7 mouse cellular contexts compared by ENCODE assay signal in genomic region chr3:127625701-127626399, GRCm38 (mm10). TPM values are rescaled to one million over a fixed set of nuclear protein-coding genes. Genes with fewer than 3 reads are reported as not detected.
DNase-seq lines count a peak whose midpoint lies in the region; ATAC-seq and TF ChIP-seq lines count a peak whose summit lies in the region.

No protein-coding gene starts in this region.

- H3ac ChIP-seq in C2C12 (ENCODE audit: control insufficient read depth, insufficient read length, low read depth), result no peak overlapping the region

- H3K36me3 ChIP-seq in C2C12 (ENCODE audit: control insufficient read depth, insufficient read depth) (no peaks in the 10 kb centered on the region), G1E (replicated peaks) (no peaks in the 10 kb centered on the region)
- no peaks in the 10 kb centered on the region for H3K36me3 ChIP-seq in forebrain, embryonic 14.5 days (ENCODE audit: control insufficient read depth, insufficient read depth, low read length)
- H3K36me3 ChIP-seq in limb, embryonic 11.5 days (ENCODE audit: control insufficient read depth, insufficient read depth, low read length), result no peaks in the 10 kb centered on the region
- no peaks in the 10 kb centered on the region for H3K36me3 ChIP-seq in neural tube, embryonic 11.5 days (ENCODE audit: control insufficient read depth, insufficient read depth, low read length)

- peak overlapping the region; percentile 85 for H3K27ac ChIP-seq in forebrain, embryonic 14.5 days (ENCODE audit: low read depth, low read length)
- no peak overlapping the region for H3K27ac ChIP-seq in limb, embryonic 11.5 days (replicated peaks; ENCODE audit: low read depth, low read length)
- H3K27ac ChIP-seq in neural tube, embryonic 11.5 days (ENCODE audit: low read depth, low read length), result no peak overlapping the region

- TF ChIP-seq CTCF in C2C12 (IDR thresholded peaks at IDR 0.05; ENCODE audit: control insufficient read depth, insufficient read depth, insufficient read length) (peak; percentile 58), G1E (IDR thresholded peaks at IDR 0.05; ENCODE audit: low read depth, low read length) (no peak)

- H3K79me2 ChIP-seq in C2C12 (ENCODE audit: control insufficient read depth, insufficient read depth), result no peaks in the 10 kb centered on the region

- 0% methylated on average over 28 of the region's 28 CpGs for WGBS in forebrain, embryonic 14.5 days
- under 1% methylated on average over 28 of the region's 28 CpGs for WGBS in limb, embryonic 11.5 days
- under 1% methylated on average over 28 of the region's 28 CpGs for WGBS in neural tube, embryonic 11.5 days

- peak; percentile 79 for ATAC-seq in G1E (ENCODE audit: extremely low read depth, insufficient number of reproducible peaks, low FRiP score, poor library complexity, severe bottlenecking)
- peak; percentile 78 for ATAC-seq in forebrain, embryonic 14.5 days
- ATAC-seq in limb, embryonic 11.5 days (ENCODE audit: insufficient number of reproducible peaks, low FRiP score, low TSS enrichment, low read depth), result no peak
- ATAC-seq in neural tube, embryonic 11.5 days (ENCODE audit: insufficient read depth, low FRiP score, low TSS enrichment), result peak; percentile 49

- H3K27me3 ChIP-seq in C2C12 (ENCODE audit: control insufficient read depth, insufficient read depth, insufficient read length), result peaks cover 24% of the 10 kb centered on the region
- peaks cover 47% of the 10 kb centered on the region for H3K27me3 ChIP-seq in G1E (ENCODE audit: insufficient read depth, low read length)
- peaks cover 28% of the 10 kb centered on the region; the same call in 1 of the 2 replicates for H3K27me3 ChIP-seq in forebrain, embryonic 14.5 days (replicated peaks; ENCODE audit: control insufficient read depth, insufficient read depth, low read length)
- H3K27me3 ChIP-seq in limb, embryonic 11.5 days (ENCODE audit: control insufficient read depth, insufficient read depth, low read length), result peaks cover 56% of the 10 kb centered on the region
- peaks cover 47% of the 10 kb centered on the region for H3K27me3 ChIP-seq in neural tube, embryonic 11.5 days (ENCODE audit: control insufficient read depth, insufficient read depth, low read length)

- peak; percentile 84 for DNase-seq in G1E (ENCODE audit: low spot score)
- peak; percentile 94 for DNase-seq in forebrain, embryonic 14.5 days (ENCODE audit: low spot score)
- DNase-seq in limb, embryonic 11.5 days (ENCODE audit: low spot score), result peak; percentile 71
- peak; percentile 69 for DNase-seq in neural tube, embryonic 11.5 days (ENCODE audit: low spot score)
- no peak for DNase-seq in thymus, postnatal 10 days (ENCODE audit: low spot score in 2 of 2)
- DNase-seq in right cerebral cortex, postnatal 10 days (ENCODE audit: low spot score in 2 of 2), result no peak

- H3K79me3 ChIP-seq in C2C12 (ENCODE audit: low read depth), result no peaks in the 10 kb centered on the region

- H3K4me2 ChIP-seq in forebrain, embryonic 14.5 days (ENCODE audit: low read length), result peak overlapping the region; percentile 54
- H3K4me2 ChIP-seq in limb, embryonic 11.5 days (ENCODE audit: low read depth, severe bottlenecking), result peak overlapping the region; percentile 47
- peak overlapping the region; percentile 48 for H3K4me2 ChIP-seq in neural tube, embryonic 11.5 days (ENCODE audit: low read depth)

- peak overlapping the region; percentile 56 for H3K9ac ChIP-seq in forebrain, embryonic 14.5 days (ENCODE audit: low read length)
- no peak overlapping the region for H3K9ac ChIP-seq in limb, embryonic 11.5 days (ENCODE audit: low read length)
- H3K9ac ChIP-seq in neural tube, embryonic 11.5 days (ENCODE audit: low read length), result no peak overlapping the region

- H3K4me3 ChIP-seq in C2C12 (ENCODE audit: insufficient read depth, poor library complexity, severe bottlenecking) (no peak overlapping the region), G1E (ENCODE audit: low read depth, low read length) (peak overlapping the region; percentile 70; the same call in 1 of the 2 replicates)
- H3K4me3 ChIP-seq in forebrain, embryonic 14.5 days (ENCODE audit: low read depth, low read length), result peak overlapping the region; percentile 26
- H3K4me3 ChIP-seq in limb, embryonic 11.5 days (ENCODE audit: low read depth, low read length), result no peak overlapping the region
- H3K4me3 ChIP-seq in neural tube, embryonic 11.5 days (ENCODE audit: low read depth, low read length), result peak overlapping the region; percentile 20; the same call in 1 of the 2 replicates

- H3K4me1 ChIP-seq in G1E (ENCODE audit: insufficient read depth, low read depth, low read length), result peaks cover 34% of the 10 kb centered on the region
- H3K4me1 ChIP-seq in forebrain, embryonic 14.5 days (ENCODE audit: control insufficient read depth, insufficient read depth, low read length), result peaks cover 27% of the 10 kb centered on the region
- H3K4me1 ChIP-seq in limb, embryonic 11.5 days (ENCODE audit: control insufficient read depth, insufficient read depth, low read length), result 0 out of 2 replicates have a peak, but pooled peaks cover 3% of the 10 kb centered on the region
- peaks cover 11% of the 10 kb centered on the region for H3K4me1 ChIP-seq in neural tube, embryonic 11.5 days (ENCODE audit: control insufficient read depth, insufficient read depth, low read length)

- H3K9me3 ChIP-seq in G1E (replicated peaks), result no peaks in the 10 kb centered on the region
- H3K9me3 ChIP-seq in forebrain, embryonic 14.5 days (replicated peaks; ENCODE audit: control insufficient read depth, low read length), result no peaks in the 10 kb centered on the region
- H3K9me3 ChIP-seq in limb, embryonic 11.5 days (ENCODE audit: control insufficient read depth, low read length), result no peaks in the 10 kb centered on the region
- no peaks in the 10 kb centered on the region for H3K9me3 ChIP-seq in neural tube, embryonic 11.5 days (ENCODE audit: control insufficient read depth, low read length)

TF ChIP-seq in C2C12, 6 proteins besides CTCF, POLR2A, EP300 and RAD21:
- TF ChIP-seq MYOD1 (IDR thresholded peaks at IDR 0.05; ENCODE audit: control insufficient read depth, insufficient read length, low read depth) (no peak), MAX (IDR thresholded peaks at IDR 0.05) (no peak), FOSL1 (IDR thresholded peaks at IDR 0.05; ENCODE audit: insufficient read depth, low read length, poor library complexity, severe bottlenecking) (no peak), CEBPB (IDR thresholded peaks at IDR 0.05; ENCODE audit: low read depth) (no peak), MYOG (IDR thresholded peaks at IDR 0.05; ENCODE audit: control insufficient read depth, extremely low read depth, insufficient read length) (no peak)

RNA-seq across cellular contexts. Expression of gene Neurog2, which starts 7.1 kb away (rescaled TPM):
- polyA plus RNA-seq in C2C12 (2012; fragmentation: generic; extraction: Trizol) (not detected), G1E (2012) (not detected in 2 replicates)
- total RNA-seq in G1E (2014; fragmentation: Nextera tagmentation) (not detected in 2 replicates), G1E (2017) (0.05 TPM in 1 of 2 replicates, not detected in the other)
- polyA plus RNA-seq in forebrain, embryonic 14.5 days (2014; fragmentation: Nextera tagmentation; extraction: Ambion mirVana), result 80.6 and 88.7 TPM in 2 replicates
- not detected in 2 replicates for polyA plus RNA-seq in limb, embryonic 11.5 days (2014; fragmentation: Nextera tagmentation; extraction: Ambion mirVana)
- polyA plus RNA-seq in neural tube, embryonic 11.5 days (2014; fragmentation: Nextera tagmentation; extraction: Ambion mirVana), result 38.8 and 41.2 TPM in 2 replicates

Comparison
In these comparisons a context has a peak if more than half of its experiments do, and no peak if none do; other contexts are left out.
1. H3K4me3 ChIP-seq: peak in G1E (single experiment), forebrain, embryonic 14.5 days (single experiment) and neural tube, embryonic 11.5 days (single experiment); none in C2C12 (single experiment) and limb, embryonic 11.5 days (single experiment).
2. DNase-seq: peak in G1E (single experiment), forebrain, embryonic 14.5 days (single experiment), limb, embryonic 11.5 days (single experiment) and neural tube, embryonic 11.5 days (single experiment); none in thymus, postnatal 10 days (0 of 2) and right cerebral cortex, postnatal 10 days (0 of 2).
3. RNA of gene Neurog2, which starts 7.1 kb away (polyA plus RNA-seq): 80.6 to 88.7 TPM in forebrain, embryonic 14.5 days and 38.8 to 41.2 TPM in neural tube, embryonic 11.5 days; not detected in C2C12 (single experiment), not detected in G1E and not detected in limb, embryonic 11.5 days; every median in the first group is over 10 times any median in the second.
4. Peak in every context shown above with its lines, with median percentiles within 50 percentile points of each other: H3K4me2 ChIP-seq.